Mouse (Mus musculus): Measurements from ENCODE around the gene Wasf1.
A peak's percentile ranks its signal among the peaks of the same experiment; 100 is the strongest.

The Wasf1 gene

GRCm38 (mm10) chr10:40895765-40896164 lies 12.5 kb downstream of the Wasf1 start:
- DNase-seq (ENCODE audit: low read depth) = no peak

- no peak for DNase-seq (ENCODE audit: low read depth)
These were observed 13.4 kb downstream of the Wasf1 start for GRCm38 (mm10) chr10:40896656-40897055.

GRCm38 (mm10) chr10:40901786-40902185 lies 18.5 kb downstream of the Wasf1 start:
- DNase-seq (ENCODE audit: low read depth) = no peak

GRCm38 (mm10) chr10:40906131-40906530 lies 22.9 kb downstream of the Wasf1 start:
- DNase-seq (ENCODE audit: low read depth) = no peak

- DNase-seq (ENCODE audit: low read depth) = no peak
These were observed 23.5 kb downstream of the Wasf1 start for GRCm38 (mm10) chr10:40906802-40907201.

GRCm38 (mm10) chr10:40908580-40908979 lies 25.3 kb downstream of the Wasf1 start:
- DNase-seq (ENCODE audit: low read depth) = no peak

GRCm38 (mm10) chr10:40910811-40911210 lies 27.5 kb downstream of the Wasf1 start:
- no peak for DNase-seq (ENCODE audit: low read depth)

- no peak for DNase-seq (ENCODE audit: low read depth)
These were observed 32.0 kb downstream of the Wasf1 start for GRCm38 (mm10) chr10:40915240-40915639.

- no peak for DNase-seq (ENCODE audit: low read depth)
These were observed 35.6 kb downstream of the Wasf1 start for GRCm38 (mm10) chr10:40918669-40919440.

- no peak for DNase-seq (ENCODE audit: low read depth)
These were observed 36.2 kb downstream of the Wasf1 start for GRCm38 (mm10) chr10:40919464-40919863.

GRCm38 (mm10) chr10:40932995-40933394 lies 49.7 kb downstream of the Wasf1 start:
- no peak for DNase-seq (ENCODE audit: low read depth)

GRCm38 (mm10) chr10:40936160-40936726 lies 53.0 kb downstream of the Wasf1 start:
- DNase-seq (ENCODE audit: low read depth) = no peak

GRCm38 (mm10) chr10:40937569-40937968 lies 54.3 kb downstream of the Wasf1 start:
- DNase-seq (ENCODE audit: low read depth) = no peak

- DNase-seq (ENCODE audit: low read depth) = no peak
These were observed 59.4 kb downstream of the Wasf1 start for GRCm38 (mm10) chr10:40942688-40943087.

- no peak for DNase-seq (ENCODE audit: low read depth)
These were observed 66.9 kb downstream of the Wasf1 start for GRCm38 (mm10) chr10:40950176-40950575.

GRCm38 (mm10) chr10:40956206-40956605 lies 72.9 kb downstream of the Wasf1 start:
- no peak for DNase-seq (ENCODE audit: low read depth)

- peak; percentile 10 for DNase-seq (ENCODE audit: low read depth)
These were observed 78.1 kb downstream of the Wasf1 start for GRCm38 (mm10) chr10:40961365-40961764.

GRCm38 (mm10) chr10:40962008-40962407 lies 78.7 kb downstream of the Wasf1 start:
- DNase-seq (ENCODE audit: low read depth) = no peak

- DNase-seq (ENCODE audit: low read depth) = no peak
These were observed 81.3 kb downstream of the Wasf1 start for GRCm38 (mm10) chr10:40964546-40964945.

- no peak for DNase-seq (ENCODE audit: low read depth)
These were observed 85.3 kb downstream of the Wasf1 start for GRCm38 (mm10) chr10:40968551-40968950.

- DNase-seq (ENCODE audit: low read depth) = peak; percentile 26
These were observed 86.2 kb downstream of the Wasf1 start for GRCm38 (mm10) chr10:40969372-40970033.

GRCm38 (mm10) chr10:40970601-40971245 lies 87.4 kb downstream of the Wasf1 start:
- DNase-seq (ENCODE audit: low read depth) = no peak

- DNase-seq (ENCODE audit: low read depth) = no peak
These were observed 88.0 kb downstream of the Wasf1 start for GRCm38 (mm10) chr10:40971256-40971655.
